Mouse (Mus musculus): ENCODE measurements at regions not wholly inside any gene's neighbourhood (a gene's known extent, or its start where the extent isn't known, plus 50 kb on each side); places are given as distances from the start of the nearest gene placed in this dataset.

- Histone ChIP-seq H3K27ac (ENCODE audit: low read depth, low read length) (no peak overlapping the region), H3K4me2 (no peak overlapping the region), H3K9me3 (ENCODE audit: control insufficient read depth, low read length) (no peaks in the 10 kb centered on the region), H3K4me3 (ENCODE audit: low read depth, low read length) (no peak overlapping the region), H3K9ac (ENCODE audit: low read depth, low read length) (no peak overlapping the region), H3K27me3 (replicated peaks; ENCODE audit: control insufficient read depth, insufficient read depth, low read length) (no peaks in the 10 kb centered on the region), H3K4me1 (replicated peaks; ENCODE audit: control insufficient read depth, insufficient read depth, low read length) (no peaks in the 10 kb centered on the region), H3K36me3 (ENCODE audit: control insufficient read depth, insufficient read depth, low read length) (no peaks in the 10 kb centered on the region)
- no peak for DNase-seq (ENCODE audit: low spot score)
- no peak for ATAC-seq (replicated peaks; ENCODE audit: low FRiP score)
- WGBS = 56% methylated on average over 3 of the region's 3 CpGs
Observed at GRCm38 (mm10) chr5:45136696-45137095, 313.3 kb downstream of the Qdpr start.

DNA sequence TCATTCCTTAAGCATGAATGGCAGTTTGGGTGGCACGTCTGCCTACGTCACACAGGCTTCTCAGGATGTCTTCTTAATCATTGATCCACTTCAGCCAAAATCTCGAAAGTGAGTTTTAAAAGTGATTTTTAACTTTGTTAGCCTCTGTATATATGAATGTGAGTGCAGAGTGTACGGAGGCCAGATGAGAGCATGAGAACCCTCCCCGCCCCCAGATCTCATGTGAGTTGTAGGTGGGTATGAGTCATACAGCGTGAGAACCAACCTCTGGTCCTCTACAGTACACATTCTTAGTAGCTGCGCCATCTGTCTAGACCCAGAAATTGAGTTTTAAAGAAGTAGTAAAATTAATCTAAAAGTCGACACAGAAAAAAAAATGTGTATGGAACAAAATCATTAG lies 322.1 kb downstream of the Qdpr start:
- no peaks in the 10 kb centered on the region for H3K9me3 ChIP-seq (ENCODE audit: control insufficient read depth, low read length)
- H3K36me3 ChIP-seq (ENCODE audit: control insufficient read depth, insufficient read depth, low read length) = no peaks in the 10 kb centered on the region
- no peaks in the 10 kb centered on the region for H3K27me3 ChIP-seq (replicated peaks; ENCODE audit: control insufficient read depth, insufficient read depth, low read length)
- no peak overlapping the region for H3K27ac ChIP-seq (ENCODE audit: low read depth, low read length)
- no peak for DNase-seq (ENCODE audit: low spot score)
- no peak for ATAC-seq (replicated peaks; ENCODE audit: low FRiP score)
- H3K9ac ChIP-seq (ENCODE audit: low read depth, low read length) = no peak overlapping the region
- WGBS = 78% methylated on average over 8 of the region's 8 CpGs
- H3K4me1 ChIP-seq (replicated peaks; ENCODE audit: control insufficient read depth, insufficient read depth, low read length) = no peaks in the 10 kb centered on the region
- H3K4me3 ChIP-seq (ENCODE audit: low read depth, low read length) = no peak overlapping the region
- no peak overlapping the region for H3K4me2 ChIP-seq

- DNase-seq (ENCODE audit: low spot score) = no peak
- H3K9me3 ChIP-seq (ENCODE audit: control insufficient read depth, low read length) = no peaks in the 10 kb centered on the region
- 69% methylated on average over 2 of the region's 2 CpGs for WGBS
- no peak overlapping the region for H3K4me3 ChIP-seq (ENCODE audit: low read depth, low read length)
- ATAC-seq (replicated peaks; ENCODE audit: low FRiP score) = no peak
- no peak overlapping the region for H3K27ac ChIP-seq (ENCODE audit: low read depth, low read length)
- no peak overlapping the region for H3K4me2 ChIP-seq
- no peak overlapping the region for H3K9ac ChIP-seq (ENCODE audit: low read depth, low read length)
- H3K36me3 ChIP-seq (ENCODE audit: control insufficient read depth, insufficient read depth, low read length) = no peaks in the 10 kb centered on the region
- H3K27me3 ChIP-seq (replicated peaks; ENCODE audit: control insufficient read depth, insufficient read depth, low read length) = no peaks in the 10 kb centered on the region
- H3K4me1 ChIP-seq (replicated peaks; ENCODE audit: control insufficient read depth, insufficient read depth, low read length) = no peaks in the 10 kb centered on the region
Observed at GRCm38 (mm10) chr5:45121751-45122280, 322.3 kb upstream of the Ldb2 start.

DNA sequence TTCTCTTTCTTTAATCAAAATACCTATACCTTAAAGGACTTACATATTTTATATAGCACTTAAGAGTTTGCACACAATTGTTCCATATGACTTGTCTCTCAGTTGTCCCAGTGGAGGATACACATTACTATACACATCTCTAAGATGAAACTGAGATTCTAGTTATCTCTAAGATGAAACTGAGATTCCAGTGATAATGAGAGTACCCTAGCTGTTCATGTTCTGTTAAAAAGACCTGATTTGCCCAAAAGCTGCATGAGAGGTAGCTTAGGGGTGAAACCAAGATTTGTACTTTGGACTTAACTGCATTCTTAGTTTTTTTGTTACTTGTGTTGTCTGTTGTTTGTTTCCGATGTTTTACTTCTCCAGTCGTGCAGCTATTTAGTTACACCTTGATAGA lies 320.3 kb upstream of the Ldb2 start:
- Histone ChIP-seq H3K4me2 (no peak overlapping the region), H3K27ac (ENCODE audit: low read depth, low read length) (no peak overlapping the region), H3K9ac (ENCODE audit: low read depth, low read length) (no peak overlapping the region), H3K9me3 (ENCODE audit: control insufficient read depth, low read length) (no peaks in the 10 kb centered on the region), H3K36me3 (ENCODE audit: control insufficient read depth, insufficient read depth, low read length) (no peaks in the 10 kb centered on the region), H3K27me3 (replicated peaks; ENCODE audit: control insufficient read depth, insufficient read depth, low read length) (no peaks in the 10 kb centered on the region), H3K4me1 (replicated peaks; ENCODE audit: control insufficient read depth, insufficient read depth, low read length) (no peaks in the 10 kb centered on the region), H3K4me3 (ENCODE audit: low read depth, low read length) (no peak overlapping the region)
- DNase-seq (ENCODE audit: low spot score) (no peak), ATAC-seq (replicated peaks; ENCODE audit: low FRiP score) (no peak)
- 93% methylated on average over 2 of the region's 2 CpGs for WGBS

DNA sequence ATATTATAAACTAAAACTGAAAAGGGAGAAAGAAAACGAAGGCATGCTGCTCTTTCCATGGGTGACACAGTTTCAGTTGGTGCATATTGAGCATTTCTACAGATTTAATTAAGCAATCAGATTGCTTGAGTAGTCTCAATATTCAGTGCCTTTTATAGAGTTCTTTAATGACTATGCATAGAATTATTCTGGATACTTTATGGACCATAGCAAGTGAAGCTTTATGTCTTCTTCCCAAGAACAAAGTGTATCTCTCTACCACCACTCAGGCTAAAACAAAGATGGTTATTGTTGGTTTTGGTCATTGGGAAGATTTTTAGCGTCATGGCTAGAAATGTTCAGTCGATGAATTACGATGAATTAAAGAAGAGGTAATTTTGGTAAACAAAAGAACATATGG lies 311.8 kb upstream of the Ldb2 start:
- ATAC-seq (replicated peaks; ENCODE audit: low FRiP score) = no peak
- 77% methylated on average over 4 of the region's 4 CpGs for WGBS
- no peaks in the 10 kb centered on the region for H3K4me1 ChIP-seq (replicated peaks; ENCODE audit: control insufficient read depth, insufficient read depth, low read length)

GRCm38 (mm10) chr5:45110797-45111196 lies 311.3 kb upstream of the Ldb2 start:
- no peak for ATAC-seq (replicated peaks; ENCODE audit: low FRiP score)
- DNase-seq (ENCODE audit: low spot score) = no peak
- Histone ChIP-seq H3K27me3 (replicated peaks; ENCODE audit: control insufficient read depth, insufficient read depth, low read length) (no peaks in the 10 kb centered on the region), H3K9ac (ENCODE audit: low read depth, low read length) (no peak overlapping the region), H3K9me3 (ENCODE audit: control insufficient read depth, low read length) (no peaks in the 10 kb centered on the region), H3K4me2 (no peak overlapping the region), H3K4me1 (replicated peaks; ENCODE audit: control insufficient read depth, insufficient read depth, low read length) (no peaks in the 10 kb centered on the region), H3K36me3 (ENCODE audit: control insufficient read depth, insufficient read depth, low read length) (no peaks in the 10 kb centered on the region), H3K4me3 (ENCODE audit: low read depth, low read length) (no peak overlapping the region), H3K27ac (ENCODE audit: low read depth, low read length) (no peak overlapping the region)
- WGBS = 52% methylated on average over 3 of the region's 3 CpGs

More for the DNA sequence above, 311.8 kb upstream of the Ldb2 start:
- no peak overlapping the region for H3K27ac ChIP-seq (ENCODE audit: low read depth, low read length)
- no peaks in the 10 kb centered on the region for H3K27me3 ChIP-seq (replicated peaks; ENCODE audit: control insufficient read depth, insufficient read depth, low read length)
- H3K9ac ChIP-seq (ENCODE audit: low read depth, low read length) = no peak overlapping the region
- H3K4me3 ChIP-seq (ENCODE audit: low read depth, low read length) = no peak overlapping the region
- H3K4me2 ChIP-seq = no peak overlapping the region
- no peaks in the 10 kb centered on the region for H3K9me3 ChIP-seq (ENCODE audit: control insufficient read depth, low read length)
- no peaks in the 10 kb centered on the region for H3K36me3 ChIP-seq (ENCODE audit: control insufficient read depth, insufficient read depth, low read length)
- DNase-seq (ENCODE audit: low spot score) = no peak

- Histone ChIP-seq H3K27ac (ENCODE audit: low read depth, low read length) (no peak overlapping the region), H3K4me2 (no peak overlapping the region), H3K36me3 (ENCODE audit: control insufficient read depth, insufficient read depth, low read length) (no peaks in the 10 kb centered on the region), H3K4me3 (ENCODE audit: low read depth, low read length) (no peak overlapping the region), H3K27me3 (replicated peaks; ENCODE audit: control insufficient read depth, insufficient read depth, low read length) (no peaks in the 10 kb centered on the region), H3K9ac (ENCODE audit: low read depth, low read length) (no peak overlapping the region), H3K4me1 (replicated peaks; ENCODE audit: control insufficient read depth, insufficient read depth, low read length) (no peaks in the 10 kb centered on the region), H3K9me3 (ENCODE audit: control insufficient read depth, low read length) (no peaks in the 10 kb centered on the region)
- DNase-seq (ENCODE audit: low spot score) (no peak), ATAC-seq (replicated peaks; ENCODE audit: low FRiP score) (no peak)
- whole genome bisulfite sequencing = 83% methylated on average over 9 of the region's 9 CpGs
Observed at GRCm38 (mm10) chr5:45105236-45105816, 305.8 kb upstream of the Ldb2 start.

DNA sequence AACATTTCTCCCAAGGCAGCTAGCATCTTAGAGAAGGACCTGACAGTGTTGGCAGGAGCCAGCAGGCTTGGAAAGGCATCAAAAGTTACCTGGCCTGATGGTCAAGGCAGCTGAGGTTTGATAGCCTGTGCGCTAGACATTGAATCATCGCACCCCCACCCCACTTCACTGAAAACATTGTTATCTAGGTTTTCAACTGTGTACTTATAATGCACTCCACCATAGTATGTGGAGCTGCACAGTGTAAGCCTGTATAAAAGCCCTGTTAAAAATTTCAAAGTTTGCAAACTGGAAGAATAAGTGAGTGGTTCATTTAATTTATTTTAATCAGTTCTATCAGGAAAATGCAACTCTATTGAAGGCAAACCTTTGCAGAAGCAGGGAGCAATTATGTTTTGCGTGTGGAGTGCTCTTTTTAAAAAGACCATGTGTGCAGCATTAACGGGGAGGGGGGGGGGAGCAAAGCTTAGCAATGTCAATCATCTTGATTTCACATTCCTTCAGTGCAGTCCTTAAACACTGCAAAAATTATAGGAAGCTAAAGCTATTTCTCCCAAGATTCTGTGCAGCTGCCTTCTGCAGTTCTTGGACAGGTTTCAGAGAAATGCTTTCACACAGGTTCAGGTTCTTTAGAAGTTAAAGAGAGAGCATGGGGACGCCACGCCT lies 304.4 kb upstream of the Ldb2 start:
- WGBS = 83% methylated on average over 6 of the region's 6 CpGs
- Histone ChIP-seq H3K9me3 (ENCODE audit: control insufficient read depth, low read length) (no peaks in the 10 kb centered on the region), H3K36me3 (ENCODE audit: control insufficient read depth, insufficient read depth, low read length) (no peaks in the 10 kb centered on the region), H3K27me3 (replicated peaks; ENCODE audit: control insufficient read depth, insufficient read depth, low read length) (no peaks in the 10 kb centered on the region), H3K4me2 (no peak overlapping the region), H3K4me1 (replicated peaks; ENCODE audit: control insufficient read depth, insufficient read depth, low read length) (no peaks in the 10 kb centered on the region), H3K27ac (ENCODE audit: low read depth, low read length) (no peak overlapping the region), H3K9ac (ENCODE audit: low read depth, low read length) (no peak overlapping the region), H3K4me3 (ENCODE audit: low read depth, low read length) (no peak overlapping the region)
- ATAC-seq (replicated peaks; ENCODE audit: low FRiP score) (no peak), DNase-seq (ENCODE audit: low spot score) (no peak)

DNA sequence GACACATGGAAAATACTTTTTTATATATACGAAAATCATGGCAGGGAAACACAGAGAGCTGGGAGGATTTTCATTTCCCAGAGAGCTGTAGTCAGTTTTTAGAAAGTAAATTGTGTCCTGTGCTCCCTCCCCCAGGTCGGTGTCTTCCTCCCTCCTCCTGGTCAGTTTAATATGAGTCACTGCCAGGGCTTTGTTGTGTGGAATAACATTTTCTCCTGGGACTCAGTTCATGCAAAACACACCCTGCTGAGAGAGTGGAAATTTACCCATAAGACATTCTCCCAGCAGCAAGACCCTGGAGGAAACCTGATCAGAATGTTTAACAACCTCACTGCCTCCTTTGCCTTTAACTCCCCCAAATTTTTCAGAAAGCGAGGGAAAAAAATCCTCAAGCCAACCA lies 303.2 kb upstream of the Ldb2 start:
- DNase-seq (ENCODE audit: low spot score) (no peak), ATAC-seq (replicated peaks; ENCODE audit: low FRiP score) (no peak)
- no peaks in the 10 kb centered on the region for H3K9me3 ChIP-seq (ENCODE audit: control insufficient read depth, low read length)
- H3K9ac ChIP-seq (ENCODE audit: low read depth, low read length) = no peak overlapping the region
- H3K4me1 ChIP-seq (replicated peaks; ENCODE audit: control insufficient read depth, insufficient read depth, low read length) = no peaks in the 10 kb centered on the region
- H3K27me3 ChIP-seq (replicated peaks; ENCODE audit: control insufficient read depth, insufficient read depth, low read length) = no peaks in the 10 kb centered on the region
- no peaks in the 10 kb centered on the region for H3K36me3 ChIP-seq (ENCODE audit: control insufficient read depth, insufficient read depth, low read length)
- no peak overlapping the region for H3K4me3 ChIP-seq (ENCODE audit: low read depth, low read length)
- WGBS = 62% methylated on average over 3 of the region's 3 CpGs
- H3K4me2 ChIP-seq = no peak overlapping the region
- H3K27ac ChIP-seq (ENCODE audit: low read depth, low read length) = no peak overlapping the region
